Mouse (Mus musculus): ENCODE data around the gene Ptgfrn. TPM values are rescaled to one million over a fixed set of nuclear protein-coding genes. Genes with fewer than 3 reads are reported as not detected.

Gene Ptgfrn
- polyA plus RNA-seq, 1 experiment, result 1.0 TPM

DNA sequence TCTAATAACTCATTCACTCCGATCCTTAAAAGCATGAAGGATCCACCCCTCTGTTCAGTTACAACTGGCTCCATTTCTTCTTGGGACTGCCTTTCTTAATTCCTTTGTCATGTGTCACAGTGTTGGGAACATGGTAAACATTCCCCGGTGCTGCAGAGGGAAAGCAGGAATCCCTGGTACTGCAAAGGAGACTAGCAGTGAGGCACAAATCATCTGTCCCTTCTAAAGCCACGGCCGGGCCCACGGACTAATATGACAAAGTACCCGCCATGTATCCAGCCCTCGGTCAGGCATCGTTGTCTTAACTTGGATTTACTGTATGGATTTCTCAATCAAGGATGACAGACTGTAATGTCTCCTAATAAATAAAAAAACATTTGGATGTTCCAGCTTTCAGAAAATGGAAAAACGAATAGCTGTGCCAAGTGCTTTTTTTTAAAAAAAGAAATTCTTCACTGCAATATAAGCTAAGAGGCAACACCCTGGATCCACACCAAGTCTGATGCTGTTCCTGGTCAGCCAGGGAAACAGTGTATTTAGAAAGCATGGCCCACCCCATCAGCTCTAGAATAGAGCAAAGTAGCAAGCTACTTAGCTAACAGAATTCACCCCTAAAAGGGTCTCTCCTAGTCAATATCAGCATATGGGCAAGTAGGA is 10.2 kb downstream of the Ptgfrn start:
- Histone ChIP-seq H3K36me3 (ENCODE audit: control insufficient read depth, insufficient read depth, low read length) (no peaks in the 10 kb centered on the region), H3K27me3 (ENCODE audit: control insufficient read depth, insufficient read depth, low read length) (no peaks in the 10 kb centered on the region), H3K27ac (ENCODE audit: control insufficient read depth, insufficient read depth, low read depth, low read length) (no peak overlapping the region), H3K4me1 (ENCODE audit: control insufficient read depth, insufficient read depth, low read length) (no peaks in the 10 kb centered on the region), H3K4me3 (ENCODE audit: control insufficient read depth, low read depth, low read length) (no peak overlapping the region)
- TF ChIP-seq POLR2A (IDR thresholded peaks at IDR 0.05; ENCODE audit: control insufficient read depth, low read depth, low read length) (no peak), CTCF (IDR thresholded peaks at IDR 0.05; ENCODE audit: control insufficient read depth, insufficient read depth, insufficient replicate concordance, low read depth, low read length) (no peak)

DNA sequence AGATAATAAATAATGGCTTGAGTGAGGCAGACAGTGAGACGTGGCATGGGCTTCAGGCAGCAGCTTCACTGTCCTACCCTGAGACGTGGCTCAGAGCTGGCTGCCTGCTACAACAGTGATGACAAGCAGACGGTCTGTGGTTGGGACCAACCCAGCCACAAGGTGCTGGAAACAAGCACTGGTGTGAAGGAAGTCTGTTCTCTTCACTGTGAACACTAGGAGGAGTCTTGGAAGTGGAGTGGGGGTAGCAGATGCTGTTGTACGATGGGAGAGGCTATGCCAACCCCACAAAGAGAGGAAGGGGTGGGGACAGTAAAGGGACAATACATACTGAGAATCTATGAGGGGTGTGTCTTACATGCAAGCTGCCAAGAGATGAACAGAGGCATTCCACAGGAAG is 12.0 kb downstream of the Ptgfrn start:
- TF ChIP-seq CTCF (IDR thresholded peaks at IDR 0.05; ENCODE audit: control insufficient read depth, insufficient read depth, insufficient replicate concordance, low read depth, low read length) (no peak), POLR2A (IDR thresholded peaks at IDR 0.05; ENCODE audit: control insufficient read depth, low read depth, low read length) (no peak)
- H3K27me3 ChIP-seq (ENCODE audit: control insufficient read depth, insufficient read depth, low read length), result no peaks in the 10 kb centered on the region
- no peaks in the 10 kb centered on the region for H3K36me3 ChIP-seq (ENCODE audit: control insufficient read depth, insufficient read depth, low read length)
- no peak overlapping the region for H3K27ac ChIP-seq (ENCODE audit: control insufficient read depth, insufficient read depth, low read depth, low read length)
- no peak overlapping the region for H3K4me3 ChIP-seq (ENCODE audit: control insufficient read depth, low read depth, low read length)
- H3K4me1 ChIP-seq (ENCODE audit: control insufficient read depth, insufficient read depth, low read length), result no peaks in the 10 kb centered on the region

DNA sequence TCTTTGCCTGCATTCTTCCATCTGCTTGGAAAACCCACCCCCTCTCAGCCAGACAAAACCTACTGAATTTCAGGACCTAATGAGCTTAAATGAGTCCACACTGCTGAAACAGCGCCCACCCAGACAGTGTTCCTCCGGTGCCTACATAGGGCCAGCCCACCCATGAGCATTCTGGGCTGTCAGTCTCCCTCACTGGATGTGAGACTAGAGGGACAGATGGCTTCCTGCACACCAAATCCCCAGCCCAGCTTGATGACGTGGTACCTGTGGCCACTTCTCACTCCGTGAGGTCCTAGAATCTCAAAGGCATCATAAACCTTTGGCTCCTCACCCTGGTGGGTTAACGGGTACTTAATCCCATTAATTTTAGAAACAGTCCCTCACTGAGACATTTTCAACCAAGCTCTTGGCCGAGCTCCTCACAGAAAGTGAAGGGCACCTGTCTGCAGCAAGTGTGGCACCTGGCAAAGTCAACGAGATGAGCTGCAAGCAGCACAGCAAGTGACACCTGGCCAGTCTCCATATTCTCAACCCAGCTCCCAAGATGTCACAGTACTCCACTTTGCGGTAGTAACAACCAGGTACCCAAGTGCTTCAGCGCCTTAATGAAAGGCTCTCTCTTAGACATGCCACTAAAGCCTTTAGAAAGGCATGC is 12.8 kb downstream of the Ptgfrn start:
- TF ChIP-seq CTCF (IDR thresholded peaks at IDR 0.05; ENCODE audit: control insufficient read depth, insufficient read depth, insufficient replicate concordance, low read depth, low read length), result no peak
- H3K4me3 ChIP-seq (ENCODE audit: control insufficient read depth, low read depth, low read length), result no peak overlapping the region
- no peaks in the 10 kb centered on the region for H3K36me3 ChIP-seq (ENCODE audit: control insufficient read depth, insufficient read depth, low read length)
- no peaks in the 10 kb centered on the region for H3K27me3 ChIP-seq (ENCODE audit: control insufficient read depth, insufficient read depth, low read length)
- H3K4me1 ChIP-seq (ENCODE audit: control insufficient read depth, insufficient read depth, low read length), result no peaks in the 10 kb centered on the region
- H3K27ac ChIP-seq (ENCODE audit: control insufficient read depth, insufficient read depth, low read depth, low read length), result no peak overlapping the region

DNA sequence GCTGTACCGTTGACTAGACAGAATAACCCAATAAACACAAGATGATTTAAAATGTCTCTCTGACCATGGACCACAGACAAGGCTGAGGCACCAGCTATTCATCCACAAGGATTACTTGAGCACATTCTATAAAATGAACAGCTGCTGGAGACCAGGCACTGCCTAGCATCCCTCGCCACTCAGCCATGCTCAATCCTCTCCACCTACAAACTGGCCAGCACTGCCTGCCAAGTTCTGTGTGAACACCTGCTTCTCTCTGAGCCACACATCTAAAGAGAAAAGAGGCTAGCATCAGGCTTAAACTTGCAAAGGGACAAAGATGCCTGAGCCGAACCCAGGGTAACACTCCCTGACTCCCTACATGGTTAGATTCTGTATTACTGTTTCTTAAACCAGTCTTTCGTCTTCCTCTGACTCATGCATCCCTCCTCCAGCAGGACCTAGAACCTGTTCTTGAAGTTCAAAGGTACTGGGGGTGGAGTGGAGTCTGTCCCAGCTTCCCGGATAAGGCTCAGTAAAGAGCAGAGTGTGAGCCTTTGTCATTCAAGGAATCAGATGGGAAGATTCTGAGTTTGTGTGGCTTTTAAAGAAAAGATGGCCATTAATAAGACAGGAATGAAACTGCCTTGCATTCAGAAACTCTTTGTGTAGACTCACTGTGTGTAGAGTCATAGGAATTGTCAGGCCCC is 14.2 kb downstream of the Ptgfrn start:
- Histone ChIP-seq H3K27ac (ENCODE audit: control insufficient read depth, insufficient read depth, low read depth, low read length) (no peak overlapping the region), H3K4me1 (ENCODE audit: control insufficient read depth, insufficient read depth, low read length) (no peaks in the 10 kb centered on the region), H3K27me3 (ENCODE audit: control insufficient read depth, insufficient read depth, low read length) (no peaks in the 10 kb centered on the region)

DNA sequence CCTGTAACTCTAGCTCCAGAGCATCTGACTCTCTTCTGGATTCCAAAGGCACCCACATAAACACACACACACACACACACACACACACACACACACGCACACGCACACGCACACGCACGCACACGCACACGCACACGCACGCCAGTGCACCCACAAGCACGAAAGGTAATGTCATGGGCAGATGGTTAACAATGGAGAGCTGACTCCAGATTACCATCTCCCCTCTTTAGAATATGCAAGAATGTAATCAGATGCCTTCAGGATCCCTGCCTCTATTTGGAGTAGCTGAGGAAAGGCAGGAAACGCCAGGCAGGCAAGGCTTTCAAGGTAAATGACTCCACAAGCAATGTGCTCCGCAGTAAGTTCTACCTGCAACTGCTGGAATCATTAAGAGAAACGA is 17.9 kb downstream of the Ptgfrn start:
- no peaks in the 10 kb centered on the region for H3K27me3 ChIP-seq (ENCODE audit: control insufficient read depth, insufficient read depth, low read length)
- H3K4me1 ChIP-seq (ENCODE audit: control insufficient read depth, insufficient read depth, low read length), result no peaks in the 10 kb centered on the region
- H3K27ac ChIP-seq (ENCODE audit: control insufficient read depth, insufficient read depth, low read depth, low read length), result no peak overlapping the region
- H3K36me3 ChIP-seq (ENCODE audit: control insufficient read depth, insufficient read depth, low read length), result no peaks in the 10 kb centered on the region
- TF ChIP-seq POLR2A (IDR thresholded peaks at IDR 0.05; ENCODE audit: control insufficient read depth, low read depth, low read length), result no peak
- no peak for TF ChIP-seq CTCF (IDR thresholded peaks at IDR 0.05; ENCODE audit: control insufficient read depth, insufficient read depth, insufficient replicate concordance, low read depth, low read length)
- H3K4me3 ChIP-seq (ENCODE audit: control insufficient read depth, low read depth, low read length), result no peak overlapping the region

More for the DNA sequence above, 14.2 kb downstream of the Ptgfrn start:
- H3K4me3 ChIP-seq (ENCODE audit: control insufficient read depth, low read depth, low read length), result no peak overlapping the region
- TF ChIP-seq POLR2A (IDR thresholded peaks at IDR 0.05; ENCODE audit: control insufficient read depth, low read depth, low read length) (no peak), CTCF (IDR thresholded peaks at IDR 0.05; ENCODE audit: control insufficient read depth, insufficient read depth, insufficient replicate concordance, low read depth, low read length) (no peak)
- no peaks in the 10 kb centered on the region for H3K36me3 ChIP-seq (ENCODE audit: control insufficient read depth, insufficient read depth, low read length)

DNA sequence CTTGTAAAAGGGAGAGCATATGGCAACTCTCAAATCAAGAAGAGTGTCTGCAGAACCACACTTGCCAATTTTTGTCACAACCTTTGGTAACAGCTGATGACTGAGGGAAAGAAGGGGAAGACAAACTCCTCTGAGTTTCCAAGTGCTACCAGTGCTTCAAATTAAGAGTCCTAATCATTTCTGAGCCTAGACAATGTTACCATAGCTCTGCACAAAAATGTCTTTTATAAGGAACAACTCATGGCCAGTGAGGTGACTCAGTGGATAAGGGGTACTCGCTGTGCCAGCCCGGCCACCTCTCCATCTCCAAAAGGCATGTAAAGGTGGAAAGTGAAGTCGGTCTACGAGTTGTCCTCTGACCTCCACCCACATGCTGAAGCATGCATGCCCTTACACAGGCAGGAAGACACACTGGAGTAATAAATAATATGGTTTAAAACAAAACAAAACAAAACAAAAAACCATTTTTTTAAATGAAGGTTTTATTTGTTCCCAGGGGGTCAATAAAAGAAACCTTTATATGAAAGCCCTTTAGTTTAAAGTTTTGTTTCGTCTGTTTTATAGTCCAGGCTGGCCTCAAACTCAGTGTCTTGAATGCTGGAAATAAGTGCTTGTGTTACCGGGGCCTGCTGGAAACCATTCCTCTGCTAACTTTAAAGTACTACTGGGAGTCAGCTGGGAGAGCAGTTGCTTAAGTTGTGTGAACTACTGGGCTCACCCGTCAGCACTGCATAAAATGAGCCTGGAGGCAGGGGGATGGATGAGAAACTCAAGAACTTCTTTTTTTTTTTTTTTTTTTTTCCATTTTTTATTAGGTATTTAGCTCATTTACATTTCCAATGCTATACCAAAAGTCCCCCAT is 23.3 kb downstream of the Ptgfrn start:
- Histone ChIP-seq H3K36me3 (ENCODE audit: control insufficient read depth, insufficient read depth, low read length) (no peaks in the 10 kb centered on the region), H3K4me1 (ENCODE audit: control insufficient read depth, insufficient read depth, low read length) (no peaks in the 10 kb centered on the region), H3K27ac (ENCODE audit: control insufficient read depth, insufficient read depth, low read depth, low read length) (no peak overlapping the region), H3K4me3 (ENCODE audit: control insufficient read depth, low read depth, low read length) (no peak overlapping the region), H3K27me3 (ENCODE audit: control insufficient read depth, insufficient read depth, low read length) (no peaks in the 10 kb centered on the region; the same call in 1 of the 2 replicates)
- TF ChIP-seq CTCF (IDR thresholded peaks at IDR 0.05; ENCODE audit: control insufficient read depth, insufficient read depth, insufficient replicate concordance, low read depth, low read length) (no peak), POLR2A (IDR thresholded peaks at IDR 0.05; ENCODE audit: control insufficient read depth, low read depth, low read length) (no peak)

DNA sequence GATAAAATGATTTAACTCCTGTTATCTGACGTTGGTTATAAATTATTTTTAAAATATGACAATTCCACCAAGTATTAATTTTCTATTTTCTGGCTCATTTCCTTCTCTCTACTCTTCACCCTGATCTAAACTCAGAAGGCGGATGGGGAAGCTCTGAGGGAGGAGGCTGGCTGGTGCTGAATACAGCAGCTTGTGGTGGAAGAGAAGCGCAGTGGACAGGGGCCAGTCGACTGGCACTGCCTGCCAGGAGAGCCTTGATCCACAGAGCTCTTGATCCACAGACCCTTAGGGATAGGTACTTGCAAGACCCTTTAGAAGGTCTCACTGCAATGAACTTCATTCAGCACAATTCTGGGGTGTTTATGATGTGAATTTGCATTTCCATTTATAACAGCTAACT is 29.2 kb downstream of the Ptgfrn start:
- Histone ChIP-seq H3K27ac (ENCODE audit: control insufficient read depth, insufficient read depth, low read depth, low read length) (no peak overlapping the region), H3K4me3 (ENCODE audit: control insufficient read depth, low read depth, low read length) (no peak overlapping the region), H3K36me3 (ENCODE audit: control insufficient read depth, insufficient read depth, low read length) (no peaks in the 10 kb centered on the region), H3K27me3 (ENCODE audit: control insufficient read depth, insufficient read depth, low read length) (no peaks in the 10 kb centered on the region; the same call in 1 of the 2 replicates), H3K4me1 (ENCODE audit: control insufficient read depth, insufficient read depth, low read length) (no peaks in the 10 kb centered on the region)
- TF ChIP-seq POLR2A (IDR thresholded peaks at IDR 0.05; ENCODE audit: control insufficient read depth, low read depth, low read length), result no peak
- TF ChIP-seq CTCF (IDR thresholded peaks at IDR 0.05; ENCODE audit: control insufficient read depth, insufficient read depth, insufficient replicate concordance, low read depth, low read length), result no peak

All from testis, adult 2 months (tissue).